In the genomic region with DNA sequence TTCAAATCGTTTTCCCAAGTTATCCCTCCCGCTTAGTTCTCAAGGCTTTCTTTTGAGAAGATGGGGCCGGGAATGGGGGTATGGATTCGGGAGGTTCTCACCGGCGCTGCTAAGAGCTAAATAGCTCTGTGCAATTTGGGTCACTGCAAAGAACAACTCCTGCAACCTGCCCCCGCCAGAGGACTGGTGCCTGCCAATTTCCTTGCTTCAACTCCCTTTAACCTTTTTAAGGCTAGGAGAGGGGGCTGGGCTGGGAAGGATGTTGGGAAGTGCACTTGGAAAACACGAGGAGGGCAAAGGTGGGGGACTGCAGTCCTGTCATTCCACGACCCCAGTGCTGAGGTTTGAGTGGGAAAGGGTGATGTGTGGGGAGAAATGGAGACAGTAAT, we compare ENCODE assay signal across 8 mouse cellular contexts. TPM values are rescaled to one million over a fixed set of nuclear protein-coding genes. Genes with fewer than 3 reads are reported as not detected.
A peak's percentile ranks its signal among the peaks of the same experiment; 100 is the strongest.
DNase-seq lines count a peak whose midpoint lies in the region; ATAC-seq and TF ChIP-seq lines count a peak whose summit lies in the region.

No protein-coding gene starts in this region.

- WGBS in kidney, adult 2 months: 0% methylated on average over 9 of the region's 9 CpGs
- under 1% methylated on average over 9 of the region's 9 CpGs for WGBS in hindbrain, embryonic 10.5 days
- under 1% methylated on average over 9 of the region's 9 CpGs for WGBS in limb, embryonic 13.5 days
- 0% methylated on average over 9 of the region's 9 CpGs for WGBS in midbrain, embryonic 16.5 days

- peak; percentile 52 for DNase-seq in kidney, adult 2 months
- no peak for DNase-seq in kidney, adult 11 months
- DNase-seq in R1 (ENCODE audit: low read depth, low spot score): peak; percentile 61
- no peak for DNase-seq in hindbrain, embryonic 10.5 days (ENCODE audit: low spot score)
- peak; percentile 45 for DNase-seq in thymus, postnatal 4 days

- H3K27me3 ChIP-seq in kidney, adult 2 months (replicated peaks; ENCODE audit: control insufficient read depth, insufficient read depth, low read length): no peaks in the 10 kb centered on the region
- 0 out of 2 replicates have a peak, but pooled peaks cover 6% of the 10 kb centered on the region for H3K27me3 ChIP-seq in hindbrain, embryonic 10.5 days (ENCODE audit: insufficient read depth, poor library complexity, severe bottlenecking)
- H3K27me3 ChIP-seq in limb, embryonic 13.5 days: no peaks in the 10 kb centered on the region
- H3K27me3 ChIP-seq in midbrain, embryonic 16.5 days (ENCODE audit: control insufficient read depth, insufficient read depth, low read depth, low read length): no peaks in the 10 kb centered on the region

- peak overlapping the region; percentile 82 for H3K4me2 ChIP-seq in limb, embryonic 13.5 days (replicated peaks)
- peak overlapping the region; percentile 50 for H3K4me2 ChIP-seq in midbrain, embryonic 16.5 days (ENCODE audit: low read length)

- peak overlapping the region; percentile 69 for H3K9ac ChIP-seq in limb, embryonic 13.5 days
- peak overlapping the region; percentile 78 for H3K9ac ChIP-seq in midbrain, embryonic 16.5 days (ENCODE audit: low read depth, low read length)

- TF ChIP-seq CTCF in kidney, adult 2 months (conservative IDR thresholded peaks at IDR 0.05; ENCODE audit: insufficient read depth, insufficient read length, low read depth, low read length): no peak
- TF ChIP-seq CTCF in embryonic fibroblast, embryonic 13.5 days (IDR thresholded peaks at IDR 0.05; ENCODE audit: borderline replicate concordance, insufficient read depth, low read length): no peak

- no peak overlapping the region for H3K27ac ChIP-seq in kidney, adult 2 months (ENCODE audit: insufficient read depth, low read depth, low read length)
- peak overlapping the region; percentile 48 for H3K27ac ChIP-seq in embryonic fibroblast, embryonic 13.5 days (ENCODE audit: insufficient read depth, low read length)
- peak overlapping the region; percentile 98 for H3K27ac ChIP-seq in hindbrain, embryonic 10.5 days
- peak overlapping the region; percentile 69; the same call in 1 of the 2 replicates for H3K27ac ChIP-seq in limb, embryonic 13.5 days
- H3K27ac ChIP-seq in midbrain, embryonic 16.5 days (ENCODE audit: low read length): peak overlapping the region; percentile 96

- no peak for TF ChIP-seq POLR2A in kidney, adult 2 months (IDR thresholded peaks at IDR 0.05; ENCODE audit: low read depth, low read length)
- TF ChIP-seq POLR2A in embryonic fibroblast, embryonic 13.5 days (IDR thresholded peaks at IDR 0.05; ENCODE audit: low read depth, low read length): 0 out of 2 replicates have a peak, but pooled peaks have one; percentile 9

- ATAC-seq in limb, embryonic 13.5 days (ENCODE audit: low FRiP score, low read depth): peak; percentile 30
- peak; percentile 47 for ATAC-seq in midbrain, embryonic 16.5 days

- peaks cover 5% of the 10 kb centered on the region; the same call in 1 of the 2 replicates for H3K4me1 ChIP-seq in kidney, adult 2 months (ENCODE audit: control insufficient read depth, insufficient read depth, low read length)
- H3K4me1 ChIP-seq in embryonic fibroblast, embryonic 13.5 days (ENCODE audit: control insufficient read depth, insufficient read depth, low read length): peaks cover 13% of the 10 kb centered on the region
- H3K4me1 ChIP-seq in hindbrain, embryonic 10.5 days (replicated peaks): peaks cover 45% of the 10 kb centered on the region
- peaks cover 38% of the 10 kb centered on the region for H3K4me1 ChIP-seq in limb, embryonic 13.5 days
- H3K4me1 ChIP-seq in midbrain, embryonic 16.5 days (ENCODE audit: control insufficient read depth, insufficient read depth, low read length): peaks cover 41% of the 10 kb centered on the region

- H3K4me3 ChIP-seq in kidney, adult 2 months (ENCODE audit: insufficient read depth, low read depth, low read length): peak overlapping the region; percentile 61
- H3K4me3 ChIP-seq in embryonic fibroblast, embryonic 13.5 days (ENCODE audit: insufficient read depth, low read length): peak overlapping the region; percentile 78
- H3K4me3 ChIP-seq in hindbrain, embryonic 10.5 days: peak overlapping the region; percentile 84
- H3K4me3 ChIP-seq in limb, embryonic 13.5 days: peak overlapping the region; percentile 68
- H3K4me3 ChIP-seq in midbrain, embryonic 16.5 days (ENCODE audit: low read depth, low read length): peak overlapping the region; percentile 73

- H3K36me3 ChIP-seq in kidney, adult 2 months (ENCODE audit: control insufficient read depth, insufficient read depth, low read length): peaks cover 4% of the 10 kb centered on the region
- peaks cover 27% of the 10 kb centered on the region for H3K36me3 ChIP-seq in hindbrain, embryonic 10.5 days
- H3K36me3 ChIP-seq in limb, embryonic 13.5 days: peaks cover 16% of the 10 kb centered on the region
- 0 out of 2 replicates have a peak, but pooled peaks cover 2% of the 10 kb centered on the region for H3K36me3 ChIP-seq in midbrain, embryonic 16.5 days (ENCODE audit: control insufficient read depth, insufficient read depth, low read length)

- no peaks in the 10 kb centered on the region for H3K9me3 ChIP-seq in hindbrain, embryonic 10.5 days
- no peaks in the 10 kb centered on the region for H3K9me3 ChIP-seq in limb, embryonic 13.5 days
- no peaks in the 10 kb centered on the region for H3K9me3 ChIP-seq in midbrain, embryonic 16.5 days (replicated peaks; ENCODE audit: control insufficient read depth, low read length, poor library complexity, severe bottlenecking)

RNA-seq across cellular contexts. Expression of a gene that starts 0.5 kb away (rescaled TPM):
- 1.0 and 1.3 TPM in 2 replicates for polyA plus RNA-seq in kidney, adult 2 months (2012; rRNA removed)
- 38.7 and 45.6 TPM in 2 replicates for polyA plus RNA-seq in embryonic fibroblast, embryonic 13.5 days (2011; ENCODE audit: insufficient read length, low read depth, missing spikeins)
- 11.1 and 14.7 TPM in 2 replicates for polyA plus RNA-seq in hindbrain, embryonic 10.5 days (2016; fragmentation: Nextera tagmentation; extraction: Ambion mirVana)
- 19.6 and 22.9 TPM in 2 replicates for polyA plus RNA-seq in limb, embryonic 13.5 days (2015; fragmentation: Nextera tagmentation; extraction: Ambion mirVana)
- 19.9 and 22.4 TPM in 2 replicates for polyA plus RNA-seq in midbrain, embryonic 16.5 days (2015; fragmentation: Nextera tagmentation; extraction: Ambion mirVana)

Comparison
In these comparisons a context has a peak if more than half of its experiments do, and no peak if none do; other contexts are left out.
1. DNase-seq: peak in kidney, adult 2 months (single experiment), R1 (single experiment) and thymus, postnatal 4 days (single experiment); none in kidney, adult 11 months (single experiment) and hindbrain, embryonic 10.5 days (single experiment).
2. Peak in every context shown above with its lines, with median percentiles within 50 percentile points of each other: H3K4me3 ChIP-seq.